Mouse (Mus musculus): ENCODE measurements at regions not wholly inside any gene's neighbourhood (a gene's known extent, or its start where the extent isn't known, plus 50 kb on each side); places are given as distances from the start of the nearest gene placed in this dataset.

- H3K36me3 ChIP-seq (ENCODE audit: control insufficient read depth, insufficient read depth, low read length, poor library complexity, severe bottlenecking): no peaks in the 10 kb centered on the region
- no peaks in the 10 kb centered on the region for H3K9me3 ChIP-seq (ENCODE audit: control insufficient read depth, insufficient read depth, low read depth, low read length)
- H3K9ac ChIP-seq (ENCODE audit: insufficient read depth, low read depth, low read length, poor library complexity, severe bottlenecking): no peak overlapping the region
- TF ChIP-seq CHD2 (IDR thresholded peaks at IDR 0.05; ENCODE audit: low read depth, low read length) (no peak), MAFK (IDR thresholded peaks at IDR 0.05; ENCODE audit: insufficient read depth, low read depth, low read length) (no peak), ZC3H11A (IDR thresholded peaks at IDR 0.05; ENCODE audit: borderline replicate concordance, low read depth, low read length) (no peak), HCFC1 (IDR thresholded peaks at IDR 0.05; ENCODE audit: borderline replicate concordance, insufficient read depth, low read length) (no peak), ZNF384 (IDR thresholded peaks at IDR 0.05; ENCODE audit: low read depth, low read length) (no peak)
- DNase-seq (ENCODE audit: low read depth, low spot score): no peak
- in situ Hi-C loops (cut with MboI; ENCODE audit: low sequenced_read_pairs in 2 of 2, unreplicated experiment in 2 of 2): no loop called here
- no peaks in the 10 kb centered on the region for H3K4me1 ChIP-seq (ENCODE audit: control insufficient read depth in 2 of 2, insufficient read depth in 2 of 2, low read length in 2 of 2, poor library complexity in 1 of 2)
- H3K4me3 ChIP-seq (ENCODE audit: insufficient read depth in 1 of 2, low read depth in 1 of 2, low read length in 2 of 2, poor library complexity in 1 of 2, severe bottlenecking in 1 of 2): no peak overlapping the region
- no peak overlapping the region for H3K27ac ChIP-seq (ENCODE audit: insufficient read depth, low read depth, low read length, poor library complexity, severe bottlenecking)
Measured at GRCm38 (mm10) chr16:62981821-62982220, 127.7 kb downstream of the Pros1 start.

GRCm38 (mm10) chr16:62982558-62982957 lies 128.5 kb downstream of the Pros1 start:
- H3K36me3 ChIP-seq (ENCODE audit: control insufficient read depth, insufficient read depth, low read length, poor library complexity, severe bottlenecking): no peaks in the 10 kb centered on the region
- no peaks in the 10 kb centered on the region for H3K9me3 ChIP-seq (ENCODE audit: control insufficient read depth, insufficient read depth, low read depth, low read length)
- in situ Hi-C loops (cut with MboI; ENCODE audit: low sequenced_read_pairs in 2 of 2, unreplicated experiment in 2 of 2): no loop called here
- no peak overlapping the region for H3K27ac ChIP-seq (ENCODE audit: insufficient read depth, low read depth, low read length, poor library complexity, severe bottlenecking)
- H3K9ac ChIP-seq (ENCODE audit: insufficient read depth, low read depth, low read length, poor library complexity, severe bottlenecking): no peak overlapping the region
- DNase-seq (ENCODE audit: low read depth, low spot score): no peak
- no peak for TF ChIP-seq ZC3H11A (IDR thresholded peaks at IDR 0.05; ENCODE audit: borderline replicate concordance, low read depth, low read length)
- no peak for TF ChIP-seq ZNF384 (IDR thresholded peaks at IDR 0.05; ENCODE audit: low read depth, low read length)
- no peak for TF ChIP-seq MAFK (IDR thresholded peaks at IDR 0.05; ENCODE audit: insufficient read depth, low read depth, low read length)
- TF ChIP-seq HCFC1 (IDR thresholded peaks at IDR 0.05; ENCODE audit: borderline replicate concordance, insufficient read depth, low read length): no peak
- no peak for TF ChIP-seq CHD2 (IDR thresholded peaks at IDR 0.05; ENCODE audit: low read depth, low read length)
- H3K4me3 ChIP-seq (ENCODE audit: insufficient read depth in 1 of 2, low read depth in 1 of 2, low read length in 2 of 2, poor library complexity in 1 of 2, severe bottlenecking in 1 of 2): no peak overlapping the region
- H3K4me1 ChIP-seq (ENCODE audit: control insufficient read depth in 2 of 2, insufficient read depth in 2 of 2, low read length in 2 of 2, poor library complexity in 1 of 2): no peaks in the 10 kb centered on the region

- in situ Hi-C loops (cut with MboI; ENCODE audit: low sequenced_read_pairs in 2 of 2, unreplicated experiment in 2 of 2): no loop called here
- no peaks in the 10 kb centered on the region for H3K9me3 ChIP-seq (ENCODE audit: control insufficient read depth, insufficient read depth, low read depth, low read length)
- TF ChIP-seq CHD2 (IDR thresholded peaks at IDR 0.05; ENCODE audit: low read depth, low read length) (no peak), ZNF384 (IDR thresholded peaks at IDR 0.05; ENCODE audit: low read depth, low read length) (no peak), HCFC1 (IDR thresholded peaks at IDR 0.05; ENCODE audit: borderline replicate concordance, insufficient read depth, low read length) (no peak), ZC3H11A (IDR thresholded peaks at IDR 0.05; ENCODE audit: borderline replicate concordance, low read depth, low read length) (no peak), MAFK (IDR thresholded peaks at IDR 0.05; ENCODE audit: insufficient read depth, low read depth, low read length) (no peak)
- H3K4me3 ChIP-seq (ENCODE audit: insufficient read depth in 1 of 2, low read depth in 1 of 2, low read length in 2 of 2, poor library complexity in 1 of 2, severe bottlenecking in 1 of 2): no peak overlapping the region
- no peaks in the 10 kb centered on the region for H3K36me3 ChIP-seq (ENCODE audit: control insufficient read depth, insufficient read depth, low read length, poor library complexity, severe bottlenecking)
- H3K4me1 ChIP-seq (ENCODE audit: control insufficient read depth in 2 of 2, insufficient read depth in 2 of 2, low read length in 2 of 2, poor library complexity in 1 of 2): no peaks in the 10 kb centered on the region
- H3K9ac ChIP-seq (ENCODE audit: insufficient read depth, low read depth, low read length, poor library complexity, severe bottlenecking): no peak overlapping the region
- DNase-seq (ENCODE audit: low read depth, low spot score): no peak
- H3K27ac ChIP-seq (ENCODE audit: insufficient read depth, low read depth, low read length, poor library complexity, severe bottlenecking): no peak overlapping the region
Measured at GRCm38 (mm10) chr16:62995555-62995954, 141.4 kb downstream of the Pros1 start.

GRCm38 (mm10) chr16:63011151-63011734 lies 157.1 kb downstream of the Pros1 start:
- in situ Hi-C loops (cut with MboI; ENCODE audit: low sequenced_read_pairs in 2 of 2, unreplicated experiment in 2 of 2): no loop called here
- Histone ChIP-seq H3K4me1 (ENCODE audit: control insufficient read depth in 2 of 2, insufficient read depth in 2 of 2, low read length in 2 of 2, poor library complexity in 1 of 2) (no peaks in the 10 kb centered on the region), H3K4me3 (ENCODE audit: insufficient read depth in 1 of 2, low read depth in 1 of 2, low read length in 2 of 2, poor library complexity in 1 of 2, severe bottlenecking in 1 of 2) (no peak overlapping the region), H3K9ac (ENCODE audit: insufficient read depth, low read depth, low read length, poor library complexity, severe bottlenecking) (no peak overlapping the region), H3K36me3 (ENCODE audit: control insufficient read depth, insufficient read depth, low read length, poor library complexity, severe bottlenecking) (no peaks in the 10 kb centered on the region), H3K27ac (ENCODE audit: insufficient read depth, low read depth, low read length, poor library complexity, severe bottlenecking) (no peak overlapping the region), H3K9me3 (ENCODE audit: control insufficient read depth, insufficient read depth, low read depth, low read length) (no peaks in the 10 kb centered on the region)
- no peak for DNase-seq (ENCODE audit: low read depth, low spot score)
- TF ChIP-seq ZNF384 (IDR thresholded peaks at IDR 0.05; ENCODE audit: low read depth, low read length): no peak
- TF ChIP-seq CHD2 (IDR thresholded peaks at IDR 0.05; ENCODE audit: low read depth, low read length): no peak
- no peak for TF ChIP-seq MAFK (IDR thresholded peaks at IDR 0.05; ENCODE audit: insufficient read depth, low read depth, low read length)
- TF ChIP-seq HCFC1 (IDR thresholded peaks at IDR 0.05; ENCODE audit: borderline replicate concordance, insufficient read depth, low read length): no peak
- no peak for TF ChIP-seq ZC3H11A (IDR thresholded peaks at IDR 0.05; ENCODE audit: borderline replicate concordance, low read depth, low read length)
